In the genomic region with DNA sequence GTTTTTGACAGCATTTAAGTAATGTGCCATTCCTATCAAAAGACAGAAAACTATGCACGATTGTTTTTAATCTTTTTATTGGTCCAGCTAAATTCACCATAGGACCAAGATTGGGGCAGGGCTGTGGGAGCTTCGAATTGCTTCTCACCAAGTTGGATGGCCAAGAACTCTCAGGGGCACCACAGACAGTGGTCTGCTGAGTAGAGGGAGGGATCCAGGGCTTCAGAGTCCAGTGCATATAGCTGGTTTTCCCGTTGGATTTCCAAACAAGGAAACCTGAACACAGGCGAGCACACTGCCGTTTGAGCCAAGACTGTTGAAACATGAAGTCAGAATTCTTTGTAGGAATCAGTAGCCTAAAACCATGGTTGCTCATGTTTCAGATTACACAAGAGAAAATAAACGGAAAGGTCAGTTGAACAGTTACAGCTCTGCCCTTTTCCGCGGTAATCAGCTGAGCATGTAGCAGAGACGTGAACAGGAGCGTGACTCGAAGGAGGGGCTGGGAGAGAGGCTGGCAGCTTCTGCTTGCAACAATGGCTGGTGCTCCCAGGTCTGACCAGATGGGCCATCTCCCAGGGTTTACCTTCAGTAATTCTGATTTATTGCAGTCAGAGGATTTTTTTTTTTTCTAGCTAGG, we compare ENCODE assay signal across 8 mouse cellular contexts. TPM values are rescaled to one million over a fixed set of nuclear protein-coding genes. Genes with fewer than 3 reads are reported as not detected.
DNase-seq lines count a peak whose midpoint lies in the region; ATAC-seq lines count a peak whose summit lies in the region.

No protein-coding gene starts in this region.

- peak; percentile 84 for DNase-seq in adipocyte (ENCODE audit: low spot score)
- peak; percentile 17 to 20 for DNase-seq in heart, postnatal 36 days
- peak; percentile 48 for DNase-seq in limb, embryonic 11.5 days (ENCODE audit: low spot score)
- DNase-seq in right cerebral cortex, postnatal 36 days (ENCODE audit: low spot score in 2 of 2): no peak
- no peak for DNase-seq in natural killer cell, adult 2 months (ENCODE audit: low spot score in 2 of 2)

- H3K27ac ChIP-seq in limb, embryonic 11.5 days (replicated peaks; ENCODE audit: low read depth, low read length): no peak overlapping the region
- no peak overlapping the region for H3K27ac ChIP-seq in midbrain, embryonic 16.5 days (ENCODE audit: low read length)

- no peaks in the 10 kb centered on the region for H3K9me3 ChIP-seq in limb, embryonic 11.5 days (ENCODE audit: control insufficient read depth, low read length)
- H3K9me3 ChIP-seq in midbrain, embryonic 16.5 days (replicated peaks; ENCODE audit: control insufficient read depth, low read length, poor library complexity, severe bottlenecking): no peaks in the 10 kb centered on the region

- H3K36me3 ChIP-seq in limb, embryonic 11.5 days (ENCODE audit: control insufficient read depth, insufficient read depth, low read length): no peaks in the 10 kb centered on the region
- no peaks in the 10 kb centered on the region for H3K36me3 ChIP-seq in midbrain, embryonic 16.5 days (ENCODE audit: control insufficient read depth, insufficient read depth, low read length)

- no peak overlapping the region for H3K4me2 ChIP-seq in limb, embryonic 11.5 days (ENCODE audit: low read depth, severe bottlenecking)
- no peak overlapping the region for H3K4me2 ChIP-seq in midbrain, embryonic 16.5 days (ENCODE audit: low read length)

- intact Hi-C loops in heart, postnatal 36 days (cut with DNase I): loop anchor here (5.0 kb wide), 1 partner anchor 39 kb away; a partner anchor contains a TSS

- WGBS in limb, embryonic 11.5 days: 62% methylated on average over 11 of the region's 11 CpGs
- 69% methylated on average over 11 of the region's 11 CpGs for WGBS in midbrain, embryonic 16.5 days

- no peaks in the 10 kb centered on the region for H3K27me3 ChIP-seq in limb, embryonic 11.5 days (ENCODE audit: control insufficient read depth, insufficient read depth, low read length)
- H3K27me3 ChIP-seq in midbrain, embryonic 16.5 days (ENCODE audit: control insufficient read depth, insufficient read depth, low read depth, low read length): no peaks in the 10 kb centered on the region

- H3K9ac ChIP-seq in limb, embryonic 11.5 days (ENCODE audit: low read length): no peak overlapping the region
- H3K9ac ChIP-seq in midbrain, embryonic 16.5 days (ENCODE audit: low read depth, low read length): no peak overlapping the region

- peak; percentile 47; the same call in 1 of the 2 replicates for ATAC-seq in common myeloid progenitor, adult 5-6 weeks (replicated peaks; ENCODE audit: low read depth, poor library complexity, severe bottlenecking)
- ATAC-seq in limb, embryonic 11.5 days (ENCODE audit: insufficient number of reproducible peaks, low FRiP score, low TSS enrichment, low read depth): peak; percentile 54; the same call in 1 of the 2 replicates
- peak; percentile 60; the same call in 1 of the 2 replicates for ATAC-seq in midbrain, embryonic 16.5 days
- ATAC-seq in CD4-positive, CD25-positive, alpha-beta regulatory T cell, adult 4 months: no peak

- H3K4me3 ChIP-seq in limb, embryonic 11.5 days (ENCODE audit: low read depth, low read length): no peak overlapping the region
- no peak overlapping the region for H3K4me3 ChIP-seq in midbrain, embryonic 16.5 days (ENCODE audit: low read depth, low read length)

- no peaks in the 10 kb centered on the region for H3K4me1 ChIP-seq in limb, embryonic 11.5 days (ENCODE audit: control insufficient read depth, insufficient read depth, low read length)
- no peaks in the 10 kb centered on the region for H3K4me1 ChIP-seq in midbrain, embryonic 16.5 days (ENCODE audit: control insufficient read depth, insufficient read depth, low read length)

RNA-seq across cellular contexts. Expression of a gene that starts 38.0 kb away (rescaled TPM):
- 16.9 and 23.2 TPM in 2 replicates for total RNA-seq in common myeloid progenitor, adult 5-6 weeks (2017)
- total RNA-seq in heart, postnatal 36 days (2021): 10 to 100 TPM; 44.8 to 46.1 TPM
- polyA plus RNA-seq in limb, embryonic 11.5 days (2014; fragmentation: Nextera tagmentation; extraction: Ambion mirVana): 22.0 and 26.0 TPM in 2 replicates
- polyA plus RNA-seq in midbrain, embryonic 16.5 days (2015; fragmentation: Nextera tagmentation; extraction: Ambion mirVana): 17.2 and 19.5 TPM in 2 replicates
- 10 to 100 TPM; 16.0 to 16.8 TPM for polyA plus RNA-seq in CD4-positive, CD25-positive, alpha-beta regulatory T cell, adult 4 months (2017; shearing (Covaris generic))

Comparison
In these comparisons a context has a peak if more than half of its experiments do, and no peak if none do; other contexts are left out.
1. DNase-seq: peak in adipocyte (single experiment), heart, postnatal 36 days (2 of 2) and limb, embryonic 11.5 days (single experiment); none in right cerebral cortex, postnatal 36 days (0 of 2) and natural killer cell, adult 2 months (0 of 2).